Mouse (Mus musculus) left cerebral cortex, postnatal 14 days (tissue): ENCODE data around the gene Pkd1. TPM values are rescaled to one million over a fixed set of nuclear protein-coding genes. Genes with fewer than 3 reads are reported as not detected.

ENCODE experiments used
- DNase-seq, 2 experiments: peaks; one replicate each; pipeline ENCODE4 v3.0.0; 2021 to 2022; ENCODE audit warnings: low spot score in 2 of 2, mixed read lengths in 1 of 2
- intact Hi-C: fragments of 180-260 bp; cut with DNase I; formaldehyde crosslinking; loops from one replicate; pipeline ENCODE4 v1.15.1; 2025
- total RNA-seq, 2 experiments: library from RNA; stranded (reverse); gene quantifications; 2 replicates each; pipeline ENCODE4 v1.2.3; 2021

Gene Pkd1
- total RNA-seq, 2 experiments from 2014 or later: 68.6 to 78.7 TPM

DNA sequence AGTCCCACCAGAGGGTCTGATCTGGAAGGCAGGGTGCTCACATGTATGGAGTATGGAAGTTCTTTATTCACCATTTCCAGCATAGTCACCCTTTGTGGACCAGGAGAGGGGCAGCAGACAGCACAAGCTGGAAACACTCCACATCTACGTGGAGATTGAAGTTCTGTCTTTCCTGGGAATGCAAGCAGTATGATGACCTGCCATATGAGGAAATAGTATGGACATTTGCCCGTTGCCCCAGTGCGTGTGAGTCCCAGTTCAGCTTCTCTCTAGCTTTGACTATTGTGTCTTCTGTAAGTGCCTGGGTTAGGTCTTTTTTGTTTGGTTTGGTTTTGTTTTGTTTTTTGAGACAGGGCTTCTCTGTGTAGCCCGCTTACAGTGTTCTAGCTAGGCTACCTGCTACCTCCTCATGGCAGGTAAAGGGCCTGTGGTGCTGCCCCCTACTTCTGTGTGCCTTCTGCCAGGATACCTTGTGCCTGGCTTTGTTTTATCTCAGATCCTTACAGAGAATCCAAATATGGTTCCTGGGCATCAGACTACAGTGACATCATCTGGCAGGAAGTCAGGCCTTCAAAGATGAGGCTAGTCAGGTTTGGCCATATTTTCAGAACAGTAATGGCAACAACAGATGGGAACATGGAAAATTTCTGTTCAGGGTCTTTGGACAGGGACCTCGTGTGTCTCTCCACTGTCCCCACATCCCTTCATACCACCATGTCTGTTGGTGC is 10.8 kb downstream of the Pkd1 start:
- no peak for DNase-seq
- intact Hi-C loops: no loop called here

DNA sequence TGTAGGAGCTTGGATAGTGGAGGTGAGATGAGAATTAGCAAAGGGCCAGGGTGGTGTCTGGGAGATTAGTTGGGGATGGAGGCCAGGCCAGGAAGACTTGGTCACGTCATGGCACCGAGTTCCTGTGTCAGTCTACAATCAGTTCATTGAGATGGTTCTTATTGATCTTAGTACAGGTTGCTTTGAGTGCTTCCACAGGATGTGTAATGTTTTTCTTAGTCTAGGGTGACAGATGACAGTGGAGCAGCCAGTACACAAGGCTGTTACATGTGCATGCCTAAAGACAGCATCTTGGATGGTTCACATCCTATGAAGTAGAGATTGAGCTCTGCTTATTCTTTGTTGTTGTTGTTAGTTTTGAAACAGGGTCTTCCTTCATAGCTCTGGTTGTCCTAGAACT is 12.0 kb downstream of the Pkd1 start:
- intact Hi-C loops: no loop called here
- DNase-seq: no peak

DNA sequence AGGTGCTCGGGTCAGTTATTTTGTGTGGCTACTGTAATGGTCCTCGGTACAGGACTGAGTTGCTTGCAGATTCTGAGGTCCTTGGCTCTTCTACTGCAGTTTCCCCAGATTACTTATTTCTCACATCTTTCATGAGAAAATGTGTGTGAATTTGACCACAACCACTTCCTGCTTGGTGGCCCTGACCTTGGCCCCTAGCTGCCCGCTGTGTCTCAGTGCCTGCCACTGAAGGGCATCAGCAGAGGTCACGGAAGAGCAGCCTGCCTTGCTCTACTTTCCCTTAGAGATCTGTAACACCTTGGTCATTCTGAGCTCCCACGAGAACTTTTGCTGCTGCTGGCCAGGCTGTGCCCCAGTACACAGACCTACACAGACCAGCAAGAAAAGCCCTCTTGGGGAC is 14.0 kb downstream of the Pkd1 start:
- intact Hi-C loops: no loop called here

DNA sequence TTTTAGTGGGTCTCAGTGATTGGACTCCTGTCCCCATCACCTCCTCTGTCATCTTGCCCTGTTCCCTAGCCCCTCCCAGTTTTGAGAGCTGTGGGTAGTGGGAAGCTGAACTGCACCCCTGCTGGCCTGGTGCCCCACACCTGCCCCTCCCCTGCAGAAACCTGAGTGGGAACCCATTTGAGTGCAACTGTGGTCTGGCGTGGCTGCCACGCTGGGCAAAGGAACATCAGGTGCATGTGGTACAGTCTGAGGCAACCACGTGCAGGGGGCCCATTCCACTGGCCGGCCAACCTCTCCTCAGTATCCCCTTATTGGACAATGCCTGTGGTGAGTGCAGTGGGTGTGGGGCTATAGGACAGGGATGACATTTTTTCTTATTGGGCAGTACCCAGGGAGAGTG is 14.8 kb downstream of the Pkd1 start:
- intact Hi-C loops: no loop called here
- no peak for DNase-seq

More for the DNA sequence above, 14.0 kb downstream of the Pkd1 start:
- no peak for DNase-seq

DNA sequence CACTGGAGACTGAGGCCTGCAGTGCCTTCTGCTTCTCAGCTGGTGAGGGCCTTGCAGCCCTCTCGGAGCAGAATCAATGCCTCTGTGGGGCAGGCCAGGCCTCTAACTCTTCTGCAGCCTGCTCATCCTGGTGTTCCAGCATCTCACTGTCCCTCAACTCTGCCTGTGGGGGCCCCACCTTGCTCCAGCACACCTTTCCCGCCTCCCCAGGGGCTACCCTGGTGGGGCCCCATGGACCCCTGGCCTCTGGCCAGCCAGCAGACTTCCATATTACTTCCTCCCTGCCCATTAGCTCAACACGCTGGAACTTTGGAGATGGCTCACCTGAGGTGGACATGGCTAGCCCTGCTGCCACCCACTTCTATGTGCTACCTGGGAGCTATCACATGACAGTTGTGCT is 15.5 kb downstream of the Pkd1 start:
- intact Hi-C loops: no loop called here

DNA sequence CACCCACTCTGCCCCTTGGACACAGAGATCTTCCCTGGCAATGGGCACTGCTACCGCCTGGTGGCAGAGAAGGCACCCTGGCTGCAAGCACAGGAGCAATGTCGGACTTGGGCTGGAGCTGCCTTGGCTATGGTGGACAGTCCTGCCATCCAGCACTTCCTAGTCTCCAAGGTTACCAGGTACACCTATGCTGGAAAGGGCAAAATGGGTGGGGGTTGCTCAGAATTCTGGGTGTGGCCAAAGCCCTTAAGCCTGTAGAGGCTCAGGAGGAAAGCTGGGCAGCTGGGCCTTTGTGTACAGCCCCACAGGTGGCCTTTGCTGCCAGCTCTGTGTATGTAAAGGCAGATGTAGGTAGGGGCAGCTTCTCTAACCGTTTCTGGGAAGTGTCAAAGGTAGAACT is 16.2 kb downstream of the Pkd1 start:
- intact Hi-C loops: no loop called here
- no peak for DNase-seq

More for the DNA sequence above, 15.5 kb downstream of the Pkd1 start:
- DNase-seq: no peak

DNA sequence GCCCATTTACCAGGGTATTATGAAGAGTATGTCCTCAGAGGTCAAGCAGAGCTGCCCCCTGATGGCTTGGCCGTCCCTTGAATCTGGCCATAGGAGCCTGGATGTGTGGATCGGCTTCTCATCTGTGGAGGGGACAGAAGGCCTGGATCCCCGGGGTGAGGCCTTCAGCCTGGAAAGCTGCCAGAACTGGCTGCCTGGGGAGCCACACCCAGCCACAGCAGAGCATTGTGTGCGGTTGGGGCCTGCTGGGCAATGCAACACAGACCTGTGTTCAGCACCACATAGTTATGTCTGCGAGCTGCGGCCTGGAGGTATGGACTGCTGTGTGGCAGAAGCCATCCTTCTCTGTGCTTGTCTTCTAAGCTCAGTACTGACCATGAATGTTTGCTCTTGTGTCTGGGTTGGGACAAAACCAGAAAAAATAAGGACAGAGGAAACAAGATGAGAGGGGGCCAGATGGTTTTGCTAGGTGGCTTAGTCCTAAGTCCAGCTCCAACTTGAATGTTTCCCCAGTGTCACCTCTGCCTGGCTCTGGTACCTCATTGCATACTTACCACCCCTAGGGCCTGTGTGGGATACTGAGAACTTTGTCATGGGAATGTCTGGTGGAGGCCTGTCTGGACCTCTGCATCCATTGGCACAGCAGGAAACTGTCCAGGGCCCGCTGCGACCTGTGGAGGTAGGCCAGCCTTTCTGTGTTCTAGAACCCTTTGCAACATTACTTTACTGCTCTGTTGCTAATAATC is 17.6 kb downstream of the Pkd1 start:
- no peak for DNase-seq
- intact Hi-C loops: no loop called here

DNA sequence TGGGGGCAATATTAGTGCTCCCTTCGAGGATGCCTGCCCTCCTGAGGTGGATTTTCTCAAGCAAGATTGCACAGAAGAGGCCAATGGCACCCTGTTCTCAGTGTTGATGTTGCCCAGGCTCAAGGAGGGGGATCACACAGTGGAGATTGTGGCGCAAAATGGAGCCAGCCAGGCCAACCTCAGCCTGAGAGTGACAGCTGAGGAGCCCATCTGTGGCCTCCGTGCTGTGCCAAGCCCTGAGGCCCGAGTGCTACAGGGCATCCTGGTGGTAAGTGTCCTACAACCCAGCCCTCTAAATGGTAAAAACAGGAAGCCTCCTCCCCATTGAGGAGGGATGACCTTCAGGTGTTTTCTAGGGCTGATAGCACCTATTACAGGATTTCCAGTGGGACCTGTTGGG is 20.2 kb downstream of the Pkd1 start:
- intact Hi-C loops: no loop called here
- DNase-seq: no peak

DNA sequence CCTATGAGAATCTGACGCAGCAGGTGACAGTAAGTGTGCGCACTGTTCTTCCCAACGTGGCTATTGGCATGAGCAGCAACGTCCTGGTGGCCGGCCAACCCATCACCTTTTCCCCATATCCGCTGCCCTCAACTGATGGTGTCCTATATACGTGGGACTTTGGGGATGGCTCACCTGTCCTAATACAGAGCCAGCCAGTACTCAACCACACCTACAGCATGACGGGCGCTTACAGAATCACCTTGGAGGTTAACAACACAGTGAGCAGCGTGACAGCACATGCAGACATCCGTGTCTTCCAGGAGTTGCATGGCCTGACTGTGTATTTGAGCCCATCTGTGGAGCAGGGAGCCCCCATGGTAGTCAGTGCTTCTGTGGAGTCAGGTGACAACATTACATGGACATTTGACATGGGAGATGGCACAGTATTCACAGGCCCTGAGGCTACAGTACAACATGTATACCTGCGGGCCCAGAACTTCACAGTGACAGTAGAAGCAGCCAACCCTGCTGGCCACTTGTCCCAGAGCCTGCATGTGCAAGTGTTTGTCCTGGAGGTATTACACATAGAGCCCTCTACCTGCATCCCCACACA is 23.1 kb downstream of the Pkd1 start:
- intact Hi-C loops: no loop called here
- no peak for DNase-seq

DNA sequence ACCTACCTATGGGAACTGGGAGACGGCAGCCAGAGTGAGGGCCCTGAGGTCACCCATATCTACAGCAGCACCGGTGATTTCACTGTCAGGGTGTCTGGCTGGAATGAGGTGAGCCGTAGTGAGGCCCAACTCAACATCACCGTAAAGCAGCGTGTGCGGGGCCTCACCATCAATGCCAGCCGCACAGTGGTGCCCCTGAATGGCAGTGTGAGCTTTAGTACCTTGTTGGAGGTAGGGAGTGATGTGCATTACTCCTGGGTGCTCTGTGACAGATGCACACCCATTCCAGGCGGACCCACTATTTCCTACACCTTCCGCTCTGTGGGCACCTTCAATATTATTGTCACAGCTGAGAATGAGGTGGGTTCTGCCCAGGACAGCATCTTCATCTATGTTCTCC is 24.2 kb downstream of the Pkd1 start:
- intact Hi-C loops: no loop called here
- DNase-seq: no peak

DNA sequence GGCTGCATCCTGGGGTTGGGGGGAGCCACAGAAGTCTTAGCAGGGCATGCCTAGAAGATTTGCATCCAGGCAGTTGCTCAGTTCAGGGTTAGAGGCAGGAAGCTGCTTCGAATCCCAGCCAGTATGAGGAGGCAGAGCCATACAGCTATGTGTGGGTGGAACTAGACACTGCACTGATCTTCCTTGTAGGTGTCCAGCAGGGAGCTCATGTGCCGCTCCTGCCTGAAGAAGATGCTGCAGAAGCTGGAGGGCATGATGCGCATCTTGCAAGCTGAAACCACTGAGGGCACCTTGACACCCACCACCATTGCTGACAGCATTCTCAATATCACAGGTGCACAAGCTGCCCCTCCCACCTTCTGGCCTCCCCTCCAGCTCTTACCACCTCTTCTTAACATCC is 29.9 kb downstream of the Pkd1 start:
- intact Hi-C loops: no loop called here
- DNase-seq: no peak

DNA sequence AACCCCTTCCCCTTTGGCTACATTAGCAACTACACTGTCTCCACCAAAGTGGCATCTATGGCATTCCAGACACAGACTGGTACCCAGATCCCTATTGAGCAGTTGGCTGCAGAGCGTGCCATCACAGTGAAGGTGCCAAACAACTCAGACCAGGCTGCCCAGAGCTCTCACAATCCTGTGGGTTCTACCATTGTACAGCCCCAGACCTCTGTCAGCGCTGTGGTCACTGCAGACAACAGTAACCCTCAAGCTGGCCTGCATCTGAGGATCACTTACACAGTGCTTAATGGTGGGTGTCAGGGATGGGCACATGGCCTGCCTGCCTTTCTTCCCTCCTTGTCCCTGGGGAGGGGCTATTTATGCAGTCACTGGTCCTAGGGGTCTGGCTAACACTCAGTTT is 30.7 kb downstream of the Pkd1 start:
- intact Hi-C loops: no loop called here
- DNase-seq: no peak

DNA sequence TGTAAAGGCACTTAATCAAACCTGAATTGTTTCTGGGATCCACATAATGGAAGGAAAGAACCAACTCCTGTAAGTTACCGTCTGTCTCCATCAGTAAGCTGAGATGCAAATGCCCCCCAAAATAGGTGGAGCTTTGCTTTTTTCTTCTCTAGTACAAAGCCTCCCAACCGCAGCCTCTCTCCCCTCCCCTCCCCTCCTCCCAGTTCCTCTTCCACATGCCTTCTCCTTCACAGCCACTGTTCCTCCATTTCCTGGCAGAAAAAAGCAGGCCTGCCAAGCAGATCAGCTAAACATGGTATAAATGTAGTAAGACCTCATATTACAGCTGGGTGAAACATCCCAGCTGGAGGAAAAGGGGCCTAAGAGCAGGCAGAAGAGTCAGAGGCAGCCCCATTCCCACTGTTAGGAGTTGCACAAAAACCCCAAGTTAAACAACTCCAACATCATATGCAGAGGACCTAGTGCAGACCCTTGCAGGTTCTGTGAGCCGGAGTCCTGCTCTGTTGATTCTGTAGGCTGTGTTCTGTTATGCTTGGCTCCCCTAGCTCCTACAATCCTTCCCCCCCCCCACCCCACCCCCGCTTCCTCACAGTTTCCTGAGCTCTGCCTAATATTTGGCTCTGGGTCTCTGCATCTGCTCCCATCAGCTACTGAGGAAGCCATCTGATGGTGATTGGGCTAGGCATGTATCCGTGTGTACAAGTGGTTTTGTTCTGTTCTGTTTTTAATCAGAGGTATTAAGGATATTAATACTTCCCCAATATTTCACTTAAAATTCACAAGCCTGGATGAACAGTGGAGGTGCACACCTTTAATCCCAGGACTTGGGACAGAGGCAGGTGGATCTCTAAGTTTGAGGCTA is 34.2 kb downstream of the Pkd1 start:
- DNase-seq: no peak
- intact Hi-C loops: no loop called here

DNA sequence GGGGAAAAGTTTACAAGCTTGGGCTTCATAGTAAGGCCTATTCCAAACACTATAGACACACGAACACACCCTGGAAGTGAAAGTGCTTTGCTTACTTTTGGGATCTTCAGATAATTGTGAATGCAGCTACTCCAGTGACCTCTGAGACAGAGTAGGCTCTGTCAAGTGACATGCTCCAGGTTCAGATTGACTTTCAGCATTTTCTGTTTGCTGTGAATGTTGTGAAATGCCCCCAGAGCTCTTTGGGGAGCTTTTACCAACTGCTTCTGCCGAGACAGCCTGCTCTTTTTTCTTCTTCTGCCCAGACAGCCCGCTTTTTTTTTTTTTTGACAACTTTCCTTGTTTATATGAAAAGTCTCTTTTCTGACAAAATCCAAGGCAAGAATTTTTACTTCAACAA is 34.9 kb downstream of the Pkd1 start:
- DNase-seq: no peak
- intact Hi-C loops: no loop called here

DNA sequence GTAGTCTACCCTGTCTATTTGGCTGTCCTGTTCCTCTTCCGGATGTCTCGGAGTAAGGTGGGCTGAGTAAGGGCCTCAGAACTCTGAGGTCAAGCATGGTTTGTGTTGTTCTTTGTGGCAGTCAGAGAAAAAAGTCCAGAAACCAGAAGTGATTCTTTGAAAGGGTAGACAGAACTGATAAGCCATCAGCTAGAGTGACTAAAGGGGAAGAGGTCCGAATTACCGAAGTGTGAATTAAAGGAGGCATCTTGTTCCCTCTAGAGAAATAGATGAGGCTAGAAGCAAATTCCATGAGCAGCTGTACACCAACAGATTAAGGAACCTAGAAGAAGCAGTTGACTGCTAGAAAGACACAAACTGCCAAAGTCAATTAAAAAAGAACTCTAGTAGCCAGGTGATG is 36.9 kb downstream of the Pkd1 start:
- intact Hi-C loops: no loop called here
- no peak for DNase-seq

DNA sequence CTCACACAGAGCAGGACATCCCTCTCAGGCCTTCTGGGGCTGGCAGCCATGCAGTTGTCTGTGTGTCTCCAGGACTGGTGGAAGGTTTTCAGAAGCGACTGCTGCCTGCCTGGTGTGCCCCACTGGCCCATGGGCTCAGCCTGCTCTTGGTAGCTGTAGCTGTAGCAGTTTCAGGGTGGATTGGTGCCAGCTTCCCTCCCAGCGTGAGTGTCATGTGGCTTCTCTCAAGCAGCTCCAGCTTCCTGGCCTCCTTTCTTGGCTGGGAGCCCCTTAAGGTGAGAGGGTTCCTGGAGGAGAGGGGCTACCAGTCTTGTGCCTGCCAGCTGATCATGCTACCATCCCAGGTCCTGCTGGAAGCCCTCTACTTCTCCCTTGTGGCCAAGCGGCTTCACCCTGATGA is 41.3 kb downstream of the Pkd1 start:
- DNase-seq: no peak
- intact Hi-C loops: no loop called here

DNA sequence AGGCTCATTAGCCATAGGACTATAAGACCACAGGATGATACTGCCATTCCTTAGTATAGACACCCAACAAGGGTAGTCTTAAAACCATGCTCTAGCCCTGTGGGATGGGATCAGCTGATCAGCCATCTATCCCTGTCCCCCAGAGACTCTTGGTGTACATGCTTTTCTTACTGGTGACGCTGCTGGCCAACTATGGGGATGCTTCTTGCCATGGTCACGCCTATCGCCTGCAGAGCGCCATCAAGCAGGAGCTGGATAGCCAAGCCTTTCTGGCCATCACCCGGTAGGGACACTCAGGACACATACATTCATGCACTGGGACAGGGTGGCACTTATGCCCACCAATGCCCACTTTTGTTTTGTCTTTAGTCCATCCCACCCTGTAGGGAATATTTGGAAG is 42.1 kb downstream of the Pkd1 start:
- DNase-seq: no peak
- intact Hi-C loops: no loop called here

DNA sequence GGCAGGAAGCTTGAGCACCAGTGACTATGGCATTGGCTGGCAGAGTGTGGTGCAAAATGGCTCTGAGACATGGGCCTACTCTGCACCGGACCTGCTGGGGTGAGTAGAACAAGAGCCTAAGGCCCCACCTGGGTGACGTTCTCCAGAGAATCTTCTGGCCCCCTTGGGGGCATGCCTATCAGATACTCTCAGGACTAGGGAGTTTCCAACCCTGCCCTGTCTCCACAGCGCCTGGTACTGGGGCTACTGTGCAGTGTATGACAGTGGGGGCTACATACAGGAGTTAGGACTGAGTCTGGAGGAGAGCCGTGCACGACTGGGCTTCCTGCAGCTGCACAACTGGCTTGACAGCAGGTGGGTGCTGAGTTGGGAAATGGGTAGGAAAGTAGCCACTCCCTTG is 43.6 kb downstream of the Pkd1 start:
- intact Hi-C loops: no loop called here
- DNase-seq: no peak

DNA sequence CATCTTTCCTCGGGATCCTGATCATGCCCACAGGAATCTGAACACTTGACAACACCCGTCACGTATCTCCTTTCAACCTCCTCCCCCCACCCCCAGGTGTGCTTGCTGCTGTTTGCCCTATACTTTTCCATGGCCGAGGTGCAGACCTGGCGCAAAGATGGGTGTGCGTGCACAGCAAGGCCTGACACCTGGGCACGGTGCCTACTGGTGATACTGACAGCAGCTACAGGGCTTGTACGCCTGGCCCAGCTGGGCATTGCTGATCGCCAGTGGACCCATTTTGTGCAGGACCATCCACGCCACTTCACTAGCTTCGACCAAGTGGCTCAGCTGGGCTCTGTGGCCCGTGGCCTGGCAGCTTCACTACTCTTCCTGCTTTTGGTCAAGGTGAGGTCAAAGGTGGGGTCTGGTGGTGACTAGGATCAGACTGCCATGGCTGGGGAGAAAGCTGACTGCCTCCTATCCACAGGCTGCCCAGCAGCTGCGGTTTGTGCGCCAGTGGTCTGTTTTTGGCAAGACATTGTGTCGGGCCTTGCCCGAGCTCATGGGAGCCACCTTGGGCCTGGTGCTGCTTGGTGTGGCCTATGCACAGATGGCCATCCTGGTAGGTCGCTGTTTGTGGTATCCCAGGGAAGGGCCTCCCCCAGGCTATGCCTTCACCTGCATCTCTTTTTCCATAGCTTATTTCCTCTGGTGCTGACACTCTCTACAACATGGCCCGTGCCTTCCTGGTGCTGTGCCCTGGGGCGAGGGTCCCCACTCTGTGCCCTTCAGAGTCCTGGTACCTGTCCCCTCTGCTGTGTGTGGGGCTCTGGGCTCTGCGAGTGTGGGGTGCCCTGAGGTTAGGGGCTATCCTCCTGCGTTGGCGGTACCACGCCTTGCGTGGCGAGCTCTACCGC is 44.6 kb downstream of the Pkd1 start:
- DNase-seq: no peak
- intact Hi-C loops: no loop called here
